Comparison of ENCODE assay signal across 14 mouse cellular contexts in the genomic region with DNA sequence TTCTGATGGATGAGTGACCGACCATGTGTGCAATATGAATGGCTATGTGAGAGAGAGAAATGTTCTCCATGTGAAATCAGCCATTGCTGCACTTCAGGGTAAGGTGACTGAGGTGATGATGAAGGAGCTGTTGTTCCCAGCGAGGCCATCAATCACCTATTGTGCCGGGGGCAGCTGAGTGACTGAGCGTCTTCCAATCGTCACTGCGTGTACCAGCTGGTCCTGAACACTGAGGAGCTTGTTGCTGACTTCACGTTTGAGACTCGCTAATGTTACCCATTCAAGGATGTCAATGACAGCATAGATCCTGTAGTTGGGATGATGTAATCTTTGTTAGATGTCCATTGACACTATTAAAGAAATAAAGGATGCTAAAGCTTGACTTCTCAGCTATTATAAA.
"Had no signal": no experiment of that assay in that cellular context is flagged by ENCODE, and none has a peak within 500 bp of the region (broad histone marks: within the 10 kb centered on the region; RNA-seq: fewer than 3 reads in every experiment).

No protein-coding gene starts in this region.

- H3K36me3 ChIP-seq: kidney, embryonic 15.5 days; limb, embryonic 15.5 days; liver, embryonic 12.5 days; midbrain, embryonic 15.5 days; neural tube, embryonic 13.5 days had no signal

- H3K4me1 ChIP-seq: kidney, embryonic 15.5 days; limb, embryonic 15.5 days; liver, embryonic 12.5 days; midbrain, embryonic 15.5 days had no signal

- DNase-seq: kidney, postnatal 25 days; lung, embryonic 14.5 days; lung, postnatal 10 days; lung, postnatal 4 days; right cerebral cortex, postnatal 25 days; thymus, postnatal 4 days had no signal

- H3K27ac ChIP-seq: kidney, embryonic 15.5 days; left cerebral cortex, adult 2 months; limb, embryonic 15.5 days; liver, embryonic 12.5 days; midbrain, embryonic 15.5 days; neural tube, embryonic 13.5 days; stomach, postnatal 0 days had no signal

- ATAC-seq: liver, embryonic 12.5 days; midbrain, embryonic 15.5 days had no signal

- H3K9me3 ChIP-seq: kidney, embryonic 15.5 days; limb, embryonic 15.5 days; liver, embryonic 12.5 days; midbrain, embryonic 15.5 days; neural tube, embryonic 13.5 days had no signal

- H3K27me3 ChIP-seq: kidney, embryonic 15.5 days; limb, embryonic 15.5 days; liver, embryonic 12.5 days; midbrain, embryonic 15.5 days; neural tube, embryonic 13.5 days had no signal

- H3K9ac ChIP-seq: kidney, embryonic 15.5 days; limb, embryonic 15.5 days; liver, embryonic 12.5 days; lung, embryonic 14.5 days; midbrain, embryonic 15.5 days; neural tube, embryonic 13.5 days had no signal

- H3K4me2 ChIP-seq: kidney, embryonic 15.5 days; limb, embryonic 15.5 days; liver, embryonic 12.5 days; lung, embryonic 14.5 days; midbrain, embryonic 11.5 days; midbrain, embryonic 15.5 days; neural tube, embryonic 13.5 days had no signal

- H3K4me3 ChIP-seq: kidney, embryonic 15.5 days; left cerebral cortex, adult 2 months; limb, embryonic 15.5 days; liver, embryonic 12.5 days; midbrain, embryonic 15.5 days; neural tube, embryonic 13.5 days had no signal
